Mouse (Mus musculus) embryonic fibroblast, embryonic 13.5 days (primary cell): ENCODE measurements around the gene AB124611. TPM values are rescaled to one million over a fixed set of nuclear protein-coding genes. Genes with fewer than 3 reads are reported as not detected.

ENCODE experiments used
- H3K27ac ChIP-seq: 2 replicates; pipeline ENCODE4 v1.5.1; 2012; ENCODE audit warnings: low read length, control low read depth, inconsistent platforms; ENCODE audit not compliant: insufficient read depth
- H3K4me1 ChIP-seq: 2 replicates; pipeline ENCODE4 v1.6.1; 2011; ENCODE audit warnings: low read length; ENCODE audit not compliant: control insufficient read depth, insufficient read depth
- H3K4me3 ChIP-seq: 2 replicates; pipeline ENCODE4 v1.5.1; 2011; ENCODE audit warnings: mild to moderate bottlenecking, control low read depth, low read length; ENCODE audit not compliant: insufficient read depth
- CTCF ChIP-seq: IDR thresholded peaks from 2 replicates; pipeline ENCODE4 v1.5.1; 2011; ENCODE audit warnings: mild to moderate bottlenecking, control low read depth, low read length, moderate library complexity, borderline replicate concordance; ENCODE audit not compliant: insufficient read depth
- POLR2A ChIP-seq: IDR thresholded peaks from 2 replicates; pipeline ENCODE4 v1.6.1; 2011; ENCODE audit warnings: low read depth, mild to moderate bottlenecking, control low read depth, low read length, moderate library complexity
- polyA plus RNA-seq: library from polyadenylated mRNA; stranded (reverse); fragments of >200 nt; gene quantifications from 2 replicates; pipeline ENCODE4 v1.2.4, GENCODE M21; 2011; ENCODE audit warnings: low read depth; ENCODE audit not compliant: missing spikeins, insufficient read length

Gene AB124611
- polyA plus RNA-seq, 1 experiment, result 0.44 TPM

GRCm38 (mm10) chr9:21594838-21595237 lies 68.9 kb downstream of the AB124611 start:
- Histone ChIP-seq H3K27ac (no peak overlapping the region), H3K4me1 (no peaks in the 10 kb centered on the region), H3K4me3 (peak overlapping the region; percentile 66)
- TF ChIP-seq CTCF, result no peak
- TF ChIP-seq POLR2A, result no peak

Other genes starting within 250 kb of the AB124611 start
- 24.9 and 28.9 TPM in 2 replicates for gene Kri1, start 238.2 kb upstream of the AB124611 start, polyA plus RNA-seq
- gene Cdkn2d, start 234.8 kb upstream of the AB124611 start, polyA plus RNA-seq, result 13.0 and 16.5 TPM in 2 replicates
- gene Ap1m2, start 213.8 kb upstream of the AB124611 start, polyA plus RNA-seq, result not detected in 2 replicates
- 115 and 125 TPM in 2 replicates for gene Slc44a2, start 205.5 kb upstream of the AB124611 start, polyA plus RNA-seq
- gene Ilf3, start 158.3 kb upstream of the AB124611 start, polyA plus RNA-seq, result 80.9 and 94.0 TPM in 2 replicates
- gene Qtrt1, start 114.3 kb upstream of the AB124611 start, polyA plus RNA-seq, result 30.0 and 35.8 TPM in 2 replicates
- gene Dnm2, start 101.3 kb upstream of the AB124611 start, polyA plus RNA-seq, result 77.2 and 93.4 TPM in 2 replicates
- gene Tmed1, start 15.9 kb upstream of the AB124611 start, polyA plus RNA-seq, result 29.6 and 32.1 TPM in 2 replicates
- 96.3 and 105 TPM in 2 replicates for gene Carm1, start 20.7 kb downstream of the AB124611 start, polyA plus RNA-seq
- 29.1 and 31.6 TPM in 2 replicates for gene Timm29, start 66.5 kb downstream of the AB124611 start, polyA plus RNA-seq
- 7.2 and 7.4 TPM in 2 replicates for gene Yipf2, start 66.7 kb downstream of the AB124611 start, polyA plus RNA-seq
- 73.5 and 81.7 TPM in 2 replicates for gene Smarca4, start 90.0 kb downstream of the AB124611 start, polyA plus RNA-seq
- gene Ldlr, start 197.3 kb downstream of the AB124611 start, polyA plus RNA-seq, result 54.6 and 74.3 TPM in 2 replicates
- gene Spc24, start 234.1 kb downstream of the AB124611 start, polyA plus RNA-seq, result 14.2 and 21.2 TPM in 2 replicates